Mouse (Mus musculus): ENCODE results near the gene C1qtnf6.

- TF ChIP-seq CTCF (IDR thresholded peaks at IDR 0.05) (no peak), POLR2A (IDR thresholded peaks at IDR 0.05; ENCODE audit: insufficient read depth, low read depth, low read length) (no peak), EP300 (IDR thresholded peaks at IDR 0.05; ENCODE audit: insufficient read depth, low read depth, low read length) (no peak)
Observed at GRCm38 (mm10) chr15:78563344-78563743, 32.1 kb upstream of the C1qtnf6 start.
